Mouse (Mus musculus) c-Kit-positive CD71-negative TER-119-negative erythroid progenitor cells, embryonic 14.5 days (primary cell): ENCODE measurements at regions not wholly inside any gene's neighbourhood (a gene's known extent, or its start where the extent isn't known, plus 50 kb on each side); places are given as distances from the start of the nearest gene placed in this dataset.
A peak's percentile ranks its signal among the peaks of the same experiment; 100 is the strongest.
"Not testable (repeated sequence)": the region's sequence is repeated elsewhere in the genome, so short reads cannot be mapped to it uniquely, and the experiment has no call there.

Experiments
- DNase-seq: peaks from one replicate; pipeline ENCODE4 v3.0.0-alpha.2; 2013; ENCODE audit warnings: low read depth

GRCm38 (mm10) chr13:25727504-25728095 is 457.3 kb upstream of the Nrsn1 start:
- DNase-seq, result no peak

GRCm38 (mm10) chr13:25722595-25723525 is 452.6 kb upstream of the Nrsn1 start:
- DNase-seq, result no peak

GRCm38 (mm10) chr13:25700965-25701364 is 430.7 kb upstream of the Nrsn1 start:
- DNase-seq, result no peak

- DNase-seq, result no peak
These were observed 425.7 kb upstream of the Nrsn1 start for GRCm38 (mm10) chr13:25695956-25696355.

- no peak for DNase-seq
These were observed 424.8 kb upstream of the Nrsn1 start for GRCm38 (mm10) chr13:25695017-25695604.

GRCm38 (mm10) chr13:25678221-25678735 is 408.0 kb upstream of the Nrsn1 start:
- no peak for DNase-seq

GRCm38 (mm10) chr13:25675208-25675607 is 404.9 kb upstream of the Nrsn1 start:
- DNase-seq, result no peak

- no peak for DNase-seq
These were observed 395.7 kb upstream of the Nrsn1 start for GRCm38 (mm10) chr13:25666022-25666421.

GRCm38 (mm10) chr13:25664963-25665606 is 394.8 kb upstream of the Nrsn1 start:
- no peak for DNase-seq

- no peak for DNase-seq
These were observed 378.1 kb upstream of the Nrsn1 start for GRCm38 (mm10) chr13:25648430-25648786.

- DNase-seq, result no peak
These were observed 377.6 kb upstream of the Nrsn1 start for GRCm38 (mm10) chr13:25647711-25648429.

- DNase-seq, result no peak
These were observed 369.4 kb upstream of the Nrsn1 start for GRCm38 (mm10) chr13:25639522-25640291.

- DNase-seq, result no peak
These were observed 359.2 kb upstream of the Nrsn1 start for GRCm38 (mm10) chr13:25629466-25629865.

- no peak for DNase-seq
These were observed 347.3 kb upstream of the Nrsn1 start for GRCm38 (mm10) chr13:25617578-25617977.

- no peak for DNase-seq
These were observed 341.7 kb upstream of the Nrsn1 start for GRCm38 (mm10) chr13:25611986-25612385.

- no peak for DNase-seq
These were observed 339.3 kb upstream of the Nrsn1 start for GRCm38 (mm10) chr13:25609641-25610040.

- DNase-seq, result no peak
These were observed 338.9 kb upstream of the Nrsn1 start for GRCm38 (mm10) chr13:25609241-25609640.

- DNase-seq, result not testable (repeated sequence)
These were observed 331.0 kb upstream of the Nrsn1 start for GRCm38 (mm10) chr13:25601351-25601750.

- DNase-seq, result no peak
These were observed 324.3 kb upstream of the Nrsn1 start for GRCm38 (mm10) chr13:25594629-25595028.

GRCm38 (mm10) chr13:25570641-25571040 is 300.3 kb upstream of the Nrsn1 start:
- DNase-seq, result no peak

GRCm38 (mm10) chr13:25562746-25563145 is 292.4 kb upstream of the Nrsn1 start:
- DNase-seq, result peak; percentile 25
